Mouse (Mus musculus): ENCODE data around the gene Soga1.

Soga1 gene

GRCm38 (mm10) chr2:157037303-157037702, 41.8 kb downstream of the Soga1 start:
- DNase-seq (ENCODE audit: low read depth, low spot score) = no peak

- DNase-seq (ENCODE audit: low read depth, low spot score) = no peak
Measured at GRCm38 (mm10) chr2:157036400-157036799, 42.7 kb downstream of the Soga1 start.

GRCm38 (mm10) chr2:157035371-157035770, 43.7 kb downstream of the Soga1 start:
- no peak for DNase-seq (ENCODE audit: low read depth, low spot score)

- DNase-seq (ENCODE audit: low read depth, low spot score) = no peak
Measured at GRCm38 (mm10) chr2:157030804-157031203, 48.2 kb downstream of the Soga1 start.

GRCm38 (mm10) chr2:157028261-157028660, 50.8 kb downstream of the Soga1 start:
- no peak for DNase-seq (ENCODE audit: low read depth, low spot score)

GRCm38 (mm10) chr2:157027106-157028008, 51.7 kb downstream of the Soga1 start:
- no peak for DNase-seq (ENCODE audit: low read depth, low spot score)

- no peak for DNase-seq (ENCODE audit: low read depth, low spot score)
Measured at GRCm38 (mm10) chr2:157021156-157021555, 57.9 kb downstream of the Soga1 start.

GRCm38 (mm10) chr2:157019228-157019627, 59.8 kb downstream of the Soga1 start:
- no peak for DNase-seq (ENCODE audit: low read depth, low spot score)

- no peak for DNase-seq (ENCODE audit: low read depth, low spot score)
Measured at GRCm38 (mm10) chr2:157016529-157017270, 62.4 kb downstream of the Soga1 start.

- no peak for DNase-seq (ENCODE audit: low read depth, low spot score)
Measured at GRCm38 (mm10) chr2:157012341-157012740, 66.7 kb downstream of the Soga1 start.

- no peak for DNase-seq (ENCODE audit: low read depth, low spot score)
Measured at GRCm38 (mm10) chr2:157010634-157011310, 68.3 kb downstream of the Soga1 start.

GRCm38 (mm10) chr2:157010121-157010520, 68.9 kb downstream of the Soga1 start:
- DNase-seq (ENCODE audit: low read depth, low spot score) = no peak

- DNase-seq (ENCODE audit: low read depth, low spot score) = no peak
Measured at GRCm38 (mm10) chr2:157008509-157008908, 70.5 kb downstream of the Soga1 start.

- no peak for DNase-seq (ENCODE audit: low read depth, low spot score)
Measured at GRCm38 (mm10) chr2:157007234-157007596, 71.8 kb downstream of the Soga1 start.

GRCm38 (mm10) chr2:157006511-157007233, 72.4 kb downstream of the Soga1 start, which contains the start of gene Dsn1:
Gene Dsn1, minus strand, starts transcription at chr2:157007154.
- no peak for DNase-seq (ENCODE audit: low read depth, low spot score)

- no peak for DNase-seq (ENCODE audit: low read depth, low spot score)
Measured at GRCm38 (mm10) chr2:157002321-157002720, 76.7 kb downstream of the Soga1 start.

GRCm38 (mm10) chr2:156998263-156998662, 80.8 kb downstream of the Soga1 start:
- DNase-seq (ENCODE audit: low read depth, low spot score) = no peak

GRCm38 (mm10) chr2:156996576-156996975, 82.5 kb downstream of the Soga1 start:
- DNase-seq (ENCODE audit: low read depth, low spot score) = no peak

- DNase-seq (ENCODE audit: low read depth, low spot score) = peak; percentile 96
Measured at GRCm38 (mm10) chr2:156991470-156992319, 87.4 kb downstream of the Soga1 start, which contains the start of gene Ndrg3. Gene Ndrg3, minus strand, starts transcription at chr2:156992056.

- no peak for DNase-seq (ENCODE audit: low read depth, low spot score)
Measured at GRCm38 (mm10) chr2:156990727-156991431, 88.2 kb downstream of the Soga1 start.
